Mouse (Mus musculus): ENCODE results near the gene Rpl14. TPM values are rescaled to one million over a fixed set of nuclear protein-coding genes. Genes with fewer than 3 reads are reported as not detected.
A peak's percentile ranks its signal among the peaks of the same experiment; 100 is the strongest.

Gene Rpl14
- polyA plus RNA-seq, 1 experiment from 2014 or later = 488 TPM

DNA sequence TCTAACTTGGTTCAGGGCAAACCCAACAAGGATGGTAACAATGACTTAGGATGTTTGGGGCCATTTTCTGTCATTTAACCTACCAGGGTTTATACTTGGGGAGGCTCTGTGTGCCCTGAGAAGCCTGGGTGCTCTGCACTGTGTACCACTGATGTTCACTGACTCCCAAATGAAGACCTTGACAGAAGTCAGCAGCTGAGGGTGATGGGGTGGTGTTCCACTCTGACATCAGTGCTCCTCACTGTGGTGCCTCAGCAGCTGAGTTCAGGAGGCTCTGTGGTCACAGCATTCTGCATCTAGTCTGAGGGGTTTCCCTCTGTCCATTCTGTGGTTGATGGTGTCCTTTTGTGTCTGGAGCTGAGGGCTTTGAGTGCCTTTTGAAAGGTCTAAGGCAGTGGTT, 39.8 kb downstream of the Rpl14 start:
- no peak overlapping the region for H3K4me3 ChIP-seq (ENCODE audit: low read depth, low read length)
- no peaks in the 10 kb centered on the region for H3K36me3 ChIP-seq (ENCODE audit: control insufficient read depth, insufficient read depth, low read length)
- no peak overlapping the region for H3K27ac ChIP-seq (ENCODE audit: low read depth, low read length)
- H3K27me3 ChIP-seq (ENCODE audit: control insufficient read depth, insufficient read depth, low read length) = no peaks in the 10 kb centered on the region
- ATAC-seq (ENCODE audit: low read depth) = no peak
- no peak overlapping the region for H3K4me2 ChIP-seq (ENCODE audit: low read depth, low read length)
- no peaks in the 10 kb centered on the region for H3K9me3 ChIP-seq (ENCODE audit: control insufficient read depth, low read length)
- H3K4me1 ChIP-seq (ENCODE audit: control insufficient read depth, insufficient read depth, low read length) = no peaks in the 10 kb centered on the region
- no peak overlapping the region for H3K9ac ChIP-seq (replicated peaks; ENCODE audit: low read depth, low read length)

- H3K27ac ChIP-seq (ENCODE audit: low read depth, low read length) = no peak overlapping the region
- H3K4me1 ChIP-seq (ENCODE audit: control insufficient read depth, insufficient read depth, low read length) = peaks cover 2% of the 10 kb centered on the region; the same call in 1 of the 2 replicates
- H3K9me3 ChIP-seq (ENCODE audit: control insufficient read depth, low read length) = no peaks in the 10 kb centered on the region
- no peak overlapping the region for H3K9ac ChIP-seq (replicated peaks; ENCODE audit: low read depth, low read length)
- no peak overlapping the region for H3K4me2 ChIP-seq (ENCODE audit: low read depth, low read length)
- H3K36me3 ChIP-seq (ENCODE audit: control insufficient read depth, insufficient read depth, low read length) = no peaks in the 10 kb centered on the region
- H3K27me3 ChIP-seq (ENCODE audit: control insufficient read depth, insufficient read depth, low read length) = no peaks in the 10 kb centered on the region
- 93% methylated on average over 6 of the region's 6 CpGs for WGBS
- ATAC-seq (ENCODE audit: low read depth) = no peak
- no peak overlapping the region for H3K4me3 ChIP-seq (ENCODE audit: low read depth, low read length)
These were observed 42.8 kb downstream of the Rpl14 start for GRCm38 (mm10) chr9:120614059-120614458.

- no peak overlapping the region for H3K4me3 ChIP-seq (ENCODE audit: low read depth, low read length)
- H3K4me2 ChIP-seq (ENCODE audit: low read depth, low read length) = no peak overlapping the region
- H3K27ac ChIP-seq (ENCODE audit: low read depth, low read length) = no peak overlapping the region
- WGBS = 75% methylated on average over 6 of the region's 6 CpGs
- no peak for ATAC-seq (ENCODE audit: low read depth)
- 0 out of 2 replicates have a peak, but pooled peaks cover 2% of the 10 kb centered on the region for H3K9me3 ChIP-seq (ENCODE audit: control insufficient read depth, low read length)
- H3K9ac ChIP-seq (replicated peaks; ENCODE audit: low read depth, low read length) = no peak overlapping the region
- H3K27me3 ChIP-seq (ENCODE audit: control insufficient read depth, insufficient read depth, low read length) = no peaks in the 10 kb centered on the region
- no peaks in the 10 kb centered on the region for H3K36me3 ChIP-seq (ENCODE audit: control insufficient read depth, insufficient read depth, low read length)
- H3K4me1 ChIP-seq (ENCODE audit: control insufficient read depth, insufficient read depth, low read length) = peaks cover 15% of the 10 kb centered on the region
These were observed 46.9 kb downstream of the Rpl14 start for GRCm38 (mm10) chr9:120618101-120618500.

DNA sequence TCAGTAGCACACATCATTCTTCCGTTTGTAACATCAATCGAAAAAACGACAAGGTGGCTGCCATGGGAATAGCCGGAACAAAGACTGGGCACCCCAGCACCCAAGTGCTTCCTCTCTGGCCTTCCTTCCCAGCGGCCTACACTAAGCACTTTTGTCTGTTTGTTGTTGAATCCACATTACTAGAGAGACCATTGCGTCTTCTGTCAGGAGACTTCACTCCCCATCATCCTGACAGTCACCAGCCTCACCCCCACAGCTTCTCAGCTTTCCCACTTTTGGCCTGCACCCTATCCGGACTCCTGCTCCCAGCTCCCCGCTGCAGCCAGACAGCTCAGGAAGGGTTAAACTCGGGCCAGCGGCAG, 48.1 kb downstream of the Rpl14 start:
- Histone ChIP-seq H3K4me2 (ENCODE audit: low read depth, low read length) (peak overlapping the region; percentile 46), H3K4me3 (ENCODE audit: low read depth, low read length) (peak overlapping the region; percentile 9; the same call in 1 of the 2 replicates), H3K9ac (replicated peaks; ENCODE audit: low read depth, low read length) (peak overlapping the region; percentile 39; the same call in 1 of the 2 replicates), H3K36me3 (ENCODE audit: control insufficient read depth, insufficient read depth, low read length) (no peaks in the 10 kb centered on the region), H3K4me1 (ENCODE audit: control insufficient read depth, insufficient read depth, low read length) (peaks cover 15% of the 10 kb centered on the region), H3K9me3 (ENCODE audit: control insufficient read depth, low read length) (0 out of 2 replicates have a peak, but pooled peaks cover 2% of the 10 kb centered on the region), H3K27me3 (ENCODE audit: control insufficient read depth, insufficient read depth, low read length) (no peaks in the 10 kb centered on the region), H3K27ac (ENCODE audit: low read depth, low read length) (peak overlapping the region; percentile 67)
- no peak for ATAC-seq (ENCODE audit: low read depth)
- WGBS = 6% methylated on average over 10 of the region's 10 CpGs

GRCm38 (mm10) chr9:120619709-120620408, 48.6 kb downstream of the Rpl14 start:
- peak overlapping the region; percentile 46 for H3K4me2 ChIP-seq (ENCODE audit: low read depth, low read length)
- H3K4me3 ChIP-seq (ENCODE audit: low read depth, low read length) = peak overlapping the region; percentile 9; the same call in 1 of the 2 replicates
- H3K9ac ChIP-seq (replicated peaks; ENCODE audit: low read depth, low read length) = peak overlapping the region; percentile 39; the same call in 1 of the 2 replicates
- peaks cover 15% of the 10 kb centered on the region for H3K4me1 ChIP-seq (ENCODE audit: control insufficient read depth, insufficient read depth, low read length)
- no peaks in the 10 kb centered on the region for H3K27me3 ChIP-seq (ENCODE audit: control insufficient read depth, insufficient read depth, low read length)
- peak overlapping the region; percentile 67 for H3K27ac ChIP-seq (ENCODE audit: low read depth, low read length)
- peak; percentile 90 for ATAC-seq (ENCODE audit: low read depth)
- 0 out of 2 replicates have a peak, but pooled peaks cover 2% of the 10 kb centered on the region for H3K9me3 ChIP-seq (ENCODE audit: control insufficient read depth, low read length)
- 7% methylated on average over 26 of the region's 26 CpGs for WGBS
- no peaks in the 10 kb centered on the region for H3K36me3 ChIP-seq (ENCODE audit: control insufficient read depth, insufficient read depth, low read length)

GRCm38 (mm10) chr9:120620409-120620745, 49.1 kb downstream of the Rpl14 start:
- no peak overlapping the region for H3K9ac ChIP-seq (replicated peaks; ENCODE audit: low read depth, low read length)
- no peak overlapping the region for H3K4me3 ChIP-seq (ENCODE audit: low read depth, low read length)
- no peaks in the 10 kb centered on the region for H3K27me3 ChIP-seq (ENCODE audit: control insufficient read depth, insufficient read depth, low read length)
- 19% methylated on average over 4 of the region's 4 CpGs for WGBS
- H3K36me3 ChIP-seq (ENCODE audit: control insufficient read depth, insufficient read depth, low read length) = no peaks in the 10 kb centered on the region
- peaks cover 2% of the 10 kb centered on the region; the same call in 1 of the 2 replicates for H3K9me3 ChIP-seq (ENCODE audit: control insufficient read depth, low read length)
- no peak overlapping the region for H3K4me2 ChIP-seq (ENCODE audit: low read depth, low read length)
- H3K27ac ChIP-seq (ENCODE audit: low read depth, low read length) = peak overlapping the region; percentile 67; the same call in 1 of the 2 replicates
- no peak for ATAC-seq (ENCODE audit: low read depth)
- H3K4me1 ChIP-seq (ENCODE audit: control insufficient read depth, insufficient read depth, low read length) = peaks cover 15% of the 10 kb centered on the region

Other genes with a start within 250 kb of the Rpl14 start
- 312 and 343 TPM in 2 replicates for gene Eif1b, start 79.2 kb upstream of the Rpl14 start, polyA plus RNA-seq (2014; fragmentation: Nextera tagmentation; extraction: Ambion mirVana)
- gene Entpd3, start 31.6 kb upstream of the Rpl14 start, polyA plus RNA-seq (2014; fragmentation: Nextera tagmentation; extraction: Ambion mirVana) = 3.4 and 6.1 TPM in 2 replicates